Mouse (Mus musculus): ENCODE measurements around the gene Sohlh1. TPM values are rescaled to one million over a fixed set of nuclear protein-coding genes. Genes with fewer than 3 reads are reported as not detected.
"Not testable (repeated sequence)": the region's sequence is repeated elsewhere in the genome, so short reads cannot be mapped to it uniquely, and the experiment has no call there.

The Sohlh1 gene
- polyA plus RNA-seq, 1 experiment: not detected

- Histone ChIP-seq H3ac (ENCODE audit: control insufficient read depth, insufficient read length, low read depth) (no peak overlapping the region), H3K27me3 (ENCODE audit: control insufficient read depth, insufficient read depth, insufficient read length) (peaks cover 4% of the 10 kb centered on the region), H3K79me2 (ENCODE audit: control insufficient read depth, insufficient read depth) (no peaks in the 10 kb centered on the region), H3K4me3 (ENCODE audit: insufficient read depth, poor library complexity, severe bottlenecking) (no peak overlapping the region), H3K36me3 (ENCODE audit: control insufficient read depth, insufficient read depth) (no peaks in the 10 kb centered on the region), H3K79me3 (ENCODE audit: low read depth) (no peaks in the 10 kb centered on the region)
- TF ChIP-seq MYOD1 (IDR thresholded peaks at IDR 0.05; ENCODE audit: control insufficient read depth, insufficient read length, low read depth): peak; percentile 72
- no peak for TF ChIP-seq MYOG (IDR thresholded peaks at IDR 0.05; ENCODE audit: control insufficient read depth, extremely low read depth, insufficient read length)
- TF ChIP-seq MAX (IDR thresholded peaks at IDR 0.05): peak; percentile 85
- no peak for TF ChIP-seq FOSL1 (IDR thresholded peaks at IDR 0.05; ENCODE audit: insufficient read depth, low read length, poor library complexity, severe bottlenecking)
Observed at GRCm38 (mm10) chr2:25842161-25842560, 4.9 kb downstream of the Sohlh1 start.

- H3ac ChIP-seq (ENCODE audit: control insufficient read depth, insufficient read length, low read depth): no peak overlapping the region
- H3K36me3 ChIP-seq (ENCODE audit: control insufficient read depth, insufficient read depth): no peaks in the 10 kb centered on the region
- no peak overlapping the region for H3K4me3 ChIP-seq (ENCODE audit: insufficient read depth, poor library complexity, severe bottlenecking)
- H3K79me3 ChIP-seq (ENCODE audit: low read depth): no peaks in the 10 kb centered on the region
- H3K27me3 ChIP-seq (ENCODE audit: control insufficient read depth, insufficient read depth, insufficient read length): peaks cover 17% of the 10 kb centered on the region
- TF ChIP-seq CTCF (IDR thresholded peaks at IDR 0.05; ENCODE audit: control insufficient read depth, insufficient read depth, insufficient read length) (peak; percentile 73), MAX (IDR thresholded peaks at IDR 0.05) (no peak), MYOG (IDR thresholded peaks at IDR 0.05; ENCODE audit: control insufficient read depth, extremely low read depth, insufficient read length) (no peak), FOSL1 (IDR thresholded peaks at IDR 0.05; ENCODE audit: insufficient read depth, low read length, poor library complexity, severe bottlenecking) (no peak), CEBPB (IDR thresholded peaks at IDR 0.05; ENCODE audit: low read depth) (no peak), MYOD1 (IDR thresholded peaks at IDR 0.05; ENCODE audit: control insufficient read depth, insufficient read length, low read depth) (no peak), USF1 (IDR thresholded peaks at IDR 0.05; ENCODE audit: low read depth) (no peak)
- no peaks in the 10 kb centered on the region for H3K79me2 ChIP-seq (ENCODE audit: control insufficient read depth, insufficient read depth)
Observed at GRCm38 (mm10) chr2:25836291-25836690, 10.8 kb downstream of the Sohlh1 start.

GRCm38 (mm10) chr2:25830786-25831185 is 16.3 kb downstream of the Sohlh1 start:
- no peaks in the 10 kb centered on the region for H3K79me2 ChIP-seq (ENCODE audit: control insufficient read depth, insufficient read depth)
- H3K79me3 ChIP-seq (ENCODE audit: low read depth): no peaks in the 10 kb centered on the region
- H3K4me3 ChIP-seq (ENCODE audit: insufficient read depth, poor library complexity, severe bottlenecking): no peak overlapping the region
- no peak overlapping the region for H3ac ChIP-seq (ENCODE audit: control insufficient read depth, insufficient read length, low read depth)
- TF ChIP-seq CEBPB (IDR thresholded peaks at IDR 0.05; ENCODE audit: low read depth) (no peak), MAX (IDR thresholded peaks at IDR 0.05) (no peak), USF1 (IDR thresholded peaks at IDR 0.05; ENCODE audit: low read depth) (no peak)
- peaks cover 33% of the 10 kb centered on the region for H3K27me3 ChIP-seq (ENCODE audit: control insufficient read depth, insufficient read depth, insufficient read length)
- H3K36me3 ChIP-seq (ENCODE audit: control insufficient read depth, insufficient read depth): no peaks in the 10 kb centered on the region

- Histone ChIP-seq H3K4me3 (ENCODE audit: insufficient read depth, poor library complexity, severe bottlenecking) (no peak overlapping the region), H3K36me3 (ENCODE audit: control insufficient read depth, insufficient read depth) (no peaks in the 10 kb centered on the region), H3K79me2 (ENCODE audit: control insufficient read depth, insufficient read depth) (no peaks in the 10 kb centered on the region), H3K27me3 (ENCODE audit: control insufficient read depth, insufficient read depth, insufficient read length) (peaks cover 43% of the 10 kb centered on the region), H3ac (ENCODE audit: control insufficient read depth, insufficient read length, low read depth) (no peak overlapping the region), H3K79me3 (ENCODE audit: low read depth) (no peaks in the 10 kb centered on the region)
- TF ChIP-seq MYOD1 (IDR thresholded peaks at IDR 0.05; ENCODE audit: control insufficient read depth, insufficient read length, low read depth): no peak
- TF ChIP-seq CEBPB (IDR thresholded peaks at IDR 0.05; ENCODE audit: low read depth): no peak
- no peak for TF ChIP-seq USF1 (IDR thresholded peaks at IDR 0.05; ENCODE audit: low read depth)
- TF ChIP-seq FOSL1 (IDR thresholded peaks at IDR 0.05; ENCODE audit: insufficient read depth, low read length, poor library complexity, severe bottlenecking): no peak
- TF ChIP-seq MYOG (IDR thresholded peaks at IDR 0.05; ENCODE audit: control insufficient read depth, extremely low read depth, insufficient read length): no peak
- TF ChIP-seq CTCF (IDR thresholded peaks at IDR 0.05; ENCODE audit: control insufficient read depth, insufficient read depth, insufficient read length): no peak
- no peak for TF ChIP-seq MAX (IDR thresholded peaks at IDR 0.05)
Observed at GRCm38 (mm10) chr2:25828344-25828947, 18.6 kb downstream of the Sohlh1 start.

- no peaks in the 10 kb centered on the region for H3K79me2 ChIP-seq (ENCODE audit: control insufficient read depth, insufficient read depth)
- H3K79me3 ChIP-seq (ENCODE audit: low read depth): no peaks in the 10 kb centered on the region
- H3K27me3 ChIP-seq (ENCODE audit: control insufficient read depth, insufficient read depth, insufficient read length): peaks cover 45% of the 10 kb centered on the region
- H3K4me3 ChIP-seq (ENCODE audit: insufficient read depth, poor library complexity, severe bottlenecking): no peak overlapping the region
- no peak for TF ChIP-seq CTCF (IDR thresholded peaks at IDR 0.05; ENCODE audit: control insufficient read depth, insufficient read depth, insufficient read length)
- TF ChIP-seq MYOD1 (IDR thresholded peaks at IDR 0.05; ENCODE audit: control insufficient read depth, insufficient read length, low read depth): no peak
- TF ChIP-seq CEBPB (IDR thresholded peaks at IDR 0.05; ENCODE audit: low read depth): no peak
- TF ChIP-seq MYOG (IDR thresholded peaks at IDR 0.05; ENCODE audit: control insufficient read depth, extremely low read depth, insufficient read length): no peak
- TF ChIP-seq FOSL1 (IDR thresholded peaks at IDR 0.05; ENCODE audit: insufficient read depth, low read length, poor library complexity, severe bottlenecking): no peak
- TF ChIP-seq MAX (IDR thresholded peaks at IDR 0.05): no peak
- TF ChIP-seq USF1 (IDR thresholded peaks at IDR 0.05; ENCODE audit: low read depth): no peak
- no peak overlapping the region for H3ac ChIP-seq (ENCODE audit: control insufficient read depth, insufficient read length, low read depth)
- no peaks in the 10 kb centered on the region for H3K36me3 ChIP-seq (ENCODE audit: control insufficient read depth, insufficient read depth)
Observed at GRCm38 (mm10) chr2:25824751-25825150, 22.3 kb downstream of the Sohlh1 start.

- H3K27me3 ChIP-seq (ENCODE audit: control insufficient read depth, insufficient read depth, insufficient read length): peaks cover 41% of the 10 kb centered on the region
- no peaks in the 10 kb centered on the region for H3K79me3 ChIP-seq (ENCODE audit: low read depth)
- H3K36me3 ChIP-seq (ENCODE audit: control insufficient read depth, insufficient read depth): no peaks in the 10 kb centered on the region
- no peak for TF ChIP-seq CTCF (IDR thresholded peaks at IDR 0.05; ENCODE audit: control insufficient read depth, insufficient read depth, insufficient read length)
- TF ChIP-seq USF1 (IDR thresholded peaks at IDR 0.05; ENCODE audit: low read depth): no peak
- TF ChIP-seq MAX (IDR thresholded peaks at IDR 0.05): no peak
- no peak for TF ChIP-seq FOSL1 (IDR thresholded peaks at IDR 0.05; ENCODE audit: insufficient read depth, low read length, poor library complexity, severe bottlenecking)
- no peak for TF ChIP-seq CEBPB (IDR thresholded peaks at IDR 0.05; ENCODE audit: low read depth)
- TF ChIP-seq MYOG (IDR thresholded peaks at IDR 0.05; ENCODE audit: control insufficient read depth, extremely low read depth, insufficient read length): no peak
- TF ChIP-seq MYOD1 (IDR thresholded peaks at IDR 0.05; ENCODE audit: control insufficient read depth, insufficient read length, low read depth): no peak
- H3K79me2 ChIP-seq (ENCODE audit: control insufficient read depth, insufficient read depth): no peaks in the 10 kb centered on the region
- H3ac ChIP-seq (ENCODE audit: control insufficient read depth, insufficient read length, low read depth): no peak within 1 kb of the TSS
- H3K4me3 ChIP-seq (ENCODE audit: insufficient read depth, poor library complexity, severe bottlenecking): no peak within 1 kb of the TSS
Observed at GRCm38 (mm10) chr2:25822806-25823205, 24.2 kb downstream of the Sohlh1 start, which contains the start of gene Lcn9. TSS of gene Lcn9 (plus strand) at chr2:25823153.

GRCm38 (mm10) chr2:25815748-25816147 is 31.3 kb downstream of the Sohlh1 start, which contains the start of gene Glt6d1:
TSS of gene Glt6d1 (minus strand) at chr2:25815848.
- not testable (repeated sequence) for H3K36me3 ChIP-seq (ENCODE audit: control insufficient read depth, insufficient read depth); H3K79me3 ChIP-seq (ENCODE audit: low read depth); H3K4me3 ChIP-seq (ENCODE audit: insufficient read depth, poor library complexity, severe bottlenecking); H3K79me2 ChIP-seq (ENCODE audit: control insufficient read depth, insufficient read depth); H3ac ChIP-seq (ENCODE audit: control insufficient read depth, insufficient read length, low read depth)
- H3K27me3 ChIP-seq (ENCODE audit: control insufficient read depth, insufficient read depth, insufficient read length): peaks cover 11% of the 10 kb centered on the region

Data from C2C12 (cell line).